Mouse (Mus musculus): ENCODE results near the gene Cd3eap. TPM values are rescaled to one million over a fixed set of nuclear protein-coding genes. Genes with fewer than 3 reads are reported as not detected.

Gene Cd3eap
- total and polyA plus RNA-seq, 2 experiments from 2014 or later = 14.0 to 21.6 TPM

DNA sequence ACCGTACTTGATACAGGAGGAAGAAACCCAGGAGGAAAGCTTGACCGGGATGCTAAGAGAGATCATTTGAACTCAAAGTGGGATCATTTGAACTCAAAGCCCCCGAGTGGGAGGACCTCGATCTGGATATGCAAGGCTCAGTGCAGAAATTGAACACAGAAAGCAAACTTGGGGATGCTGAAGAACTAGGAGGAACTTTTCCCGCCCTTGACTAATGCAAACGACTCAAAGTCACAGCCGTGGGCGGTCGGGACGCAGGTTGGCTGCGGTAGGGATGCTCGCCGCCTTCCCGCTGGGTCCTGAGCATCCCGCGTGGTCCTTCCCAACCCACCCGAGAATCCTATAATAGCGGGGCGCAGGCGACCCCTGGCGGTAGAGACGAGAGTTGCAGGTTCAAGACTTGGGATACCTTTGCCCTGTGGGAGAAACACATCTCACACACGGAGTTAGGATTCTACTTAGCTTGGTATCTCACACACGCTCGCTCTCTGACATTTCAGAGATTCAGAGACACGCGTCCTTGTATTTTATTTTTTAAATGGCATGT, 16.7 kb downstream of the Cd3eap start:
- Histone ChIP-seq H3K27ac (ENCODE audit: low read depth, low read length) (no peak overlapping the region), H3K9ac (replicated peaks; ENCODE audit: low read length, poor library complexity, severe bottlenecking) (peak overlapping the region; percentile 55; the same call in 1 of the 2 replicates), H3K4me3 (ENCODE audit: low read depth, low read length) (peak overlapping the region; percentile 49), H3K27me3 (ENCODE audit: insufficient read depth, low read length) (peaks cover 4% of the 10 kb centered on the region; the same call in 1 of the 2 replicates), H3K36me3 (ENCODE audit: insufficient read depth, low read length) (0 out of 2 replicates have a peak, but pooled peaks cover 1% of the 10 kb centered on the region), H3K4me2 (ENCODE audit: low read depth, low read length, poor library complexity, severe bottlenecking) (peak overlapping the region; percentile 98), H3K9me3 (ENCODE audit: low read length) (no peaks in the 10 kb centered on the region), H3K4me1 (ENCODE audit: insufficient read depth, low read length) (peaks cover 11% of the 10 kb centered on the region)
- DNase-seq (ENCODE audit: low spot score) = peak; percentile 85
- TF ChIP-seq CTCF (IDR thresholded peaks at IDR 0.05) = peak; percentile 98
- ATAC-seq (ENCODE audit: low FRiP score) = peak; percentile 28; the same call in 1 of the 2 replicates
- WGBS = under 1% methylated on average over 27 of the region's 27 CpGs

DNA sequence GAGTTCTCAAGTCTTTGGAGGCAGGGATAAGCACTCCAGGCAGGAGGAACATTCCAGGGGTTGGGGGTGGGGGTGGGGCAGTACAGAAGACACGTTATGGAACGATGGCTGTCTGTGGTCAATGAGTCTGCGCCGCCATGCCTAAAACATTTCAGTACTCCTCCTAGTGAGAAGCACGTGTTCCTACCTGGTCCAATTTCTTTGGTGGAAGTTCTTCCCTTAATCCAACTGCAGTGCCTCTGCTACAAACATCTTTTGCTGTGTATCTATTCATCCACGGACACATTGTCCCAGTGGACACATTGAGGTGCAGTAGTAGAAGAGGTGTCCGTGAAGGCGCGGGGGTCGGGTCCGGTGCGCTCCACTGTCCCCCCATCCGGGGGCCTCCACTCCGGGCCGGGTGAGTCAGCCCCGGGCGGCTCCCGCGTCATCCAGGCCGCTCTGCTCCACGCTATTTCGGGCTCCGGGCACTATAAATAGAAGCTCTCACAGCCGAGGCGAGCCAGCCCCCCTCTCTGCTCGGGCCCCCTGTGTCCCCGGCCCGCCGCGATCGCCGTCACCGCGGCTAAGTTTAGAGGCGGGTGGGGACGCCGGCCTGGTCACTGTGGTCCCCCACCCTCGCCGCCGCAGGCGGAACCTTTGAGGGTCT, 17.4 kb downstream of the Cd3eap start:
- Histone ChIP-seq H3K4me1 (ENCODE audit: insufficient read depth, low read length) (peaks cover 11% of the 10 kb centered on the region), H3K4me2 (ENCODE audit: low read depth, low read length, poor library complexity, severe bottlenecking) (peak overlapping the region; percentile 98), H3K27ac (ENCODE audit: low read depth, low read length) (no peak overlapping the region), H3K36me3 (ENCODE audit: insufficient read depth, low read length) (no peaks in the 10 kb centered on the region), H3K9ac (replicated peaks; ENCODE audit: low read length, poor library complexity, severe bottlenecking) (peak overlapping the region; percentile 55), H3K27me3 (ENCODE audit: insufficient read depth, low read length) (peaks cover 4% of the 10 kb centered on the region; the same call in 1 of the 2 replicates), H3K4me3 (ENCODE audit: low read depth, low read length) (peak overlapping the region; percentile 49), H3K9me3 (ENCODE audit: low read length) (no peaks in the 10 kb centered on the region)
- DNase-seq (ENCODE audit: low spot score) (no peak), ATAC-seq (ENCODE audit: low FRiP score) (peak; percentile 18; the same call in 1 of the 2 replicates)
- no peak for TF ChIP-seq CTCF (IDR thresholded peaks at IDR 0.05)
- WGBS = under 1% methylated on average over 41 of the region's 41 CpGs

DNA sequence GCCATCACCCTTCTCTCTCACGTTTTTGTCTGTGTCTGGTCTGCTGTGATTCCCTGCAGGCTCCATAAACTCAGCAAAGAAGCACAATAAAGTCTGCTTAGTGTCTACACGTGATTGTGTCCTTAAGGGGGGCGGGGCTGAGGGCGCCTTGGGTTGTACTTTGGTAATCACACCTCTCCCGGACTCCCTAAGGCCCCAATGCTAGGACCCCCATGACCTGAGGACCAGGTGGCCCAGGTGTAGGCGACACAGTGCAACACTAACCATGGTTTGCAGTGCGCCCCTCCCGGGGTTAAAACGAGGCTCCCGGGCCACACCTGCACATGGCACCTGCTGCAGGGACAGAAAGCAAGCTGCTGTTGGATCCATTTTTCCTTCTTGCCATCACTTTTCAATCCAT, 18.0 kb downstream of the Cd3eap start:
- no peak overlapping the region for H3K27ac ChIP-seq (ENCODE audit: low read depth, low read length)
- peak overlapping the region; percentile 49 for H3K4me3 ChIP-seq (ENCODE audit: low read depth, low read length)
- 22% methylated on average over 10 of the region's 10 CpGs for WGBS
- no peak for TF ChIP-seq CTCF (IDR thresholded peaks at IDR 0.05)
- peaks cover 4% of the 10 kb centered on the region; the same call in 1 of the 2 replicates for H3K27me3 ChIP-seq (ENCODE audit: insufficient read depth, low read length)
- no peaks in the 10 kb centered on the region for H3K9me3 ChIP-seq (ENCODE audit: low read length)
- H3K4me2 ChIP-seq (ENCODE audit: low read depth, low read length, poor library complexity, severe bottlenecking) = peak overlapping the region; percentile 98
- H3K36me3 ChIP-seq (ENCODE audit: insufficient read depth, low read length) = no peaks in the 10 kb centered on the region
- peaks cover 11% of the 10 kb centered on the region for H3K4me1 ChIP-seq (ENCODE audit: insufficient read depth, low read length)
- no peak for ATAC-seq (ENCODE audit: low FRiP score)
- DNase-seq (ENCODE audit: low spot score) = no peak
- no peak overlapping the region; the same call in 1 of the 2 replicates for H3K9ac ChIP-seq (replicated peaks; ENCODE audit: low read length, poor library complexity, severe bottlenecking)

DNA sequence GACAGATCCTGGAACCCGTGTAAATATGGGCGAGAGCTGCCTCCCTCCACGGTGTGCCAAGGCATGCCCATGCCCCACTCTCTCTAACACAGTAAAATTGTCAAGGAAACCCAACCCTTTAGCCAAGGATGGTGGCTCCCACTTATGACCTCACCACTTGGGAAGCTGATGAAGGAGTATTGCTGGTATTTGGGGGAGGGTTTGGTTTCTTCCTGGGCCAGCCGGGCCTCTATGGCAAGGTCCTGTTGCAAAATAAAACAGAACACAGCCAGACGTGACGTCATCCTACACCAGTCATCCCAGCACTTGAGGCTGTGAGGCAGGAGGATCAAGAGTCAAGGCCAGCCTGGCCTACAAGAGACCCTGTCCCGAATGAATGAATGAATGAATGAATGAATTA, 20.7 kb downstream of the Cd3eap start:
- 75% methylated on average over 7 of the region's 7 CpGs for WGBS
- Histone ChIP-seq H3K27ac (ENCODE audit: low read depth, low read length) (no peak overlapping the region), H3K4me2 (ENCODE audit: low read depth, low read length, poor library complexity, severe bottlenecking) (no peak overlapping the region), H3K4me1 (ENCODE audit: insufficient read depth, low read length) (peaks cover 4% of the 10 kb centered on the region; the same call in 1 of the 2 replicates), H3K4me3 (ENCODE audit: low read depth, low read length) (no peak overlapping the region), H3K36me3 (ENCODE audit: insufficient read depth, low read length) (no peaks in the 10 kb centered on the region), H3K27me3 (ENCODE audit: insufficient read depth, low read length) (peaks cover 4% of the 10 kb centered on the region; the same call in 1 of the 2 replicates), H3K9ac (replicated peaks; ENCODE audit: low read length, poor library complexity, severe bottlenecking) (no peak overlapping the region), H3K9me3 (ENCODE audit: low read length) (no peaks in the 10 kb centered on the region)
- no peak for ATAC-seq (ENCODE audit: low FRiP score)
- TF ChIP-seq CTCF (IDR thresholded peaks at IDR 0.05) = no peak
- no peak for DNase-seq (ENCODE audit: low spot score)

DNA sequence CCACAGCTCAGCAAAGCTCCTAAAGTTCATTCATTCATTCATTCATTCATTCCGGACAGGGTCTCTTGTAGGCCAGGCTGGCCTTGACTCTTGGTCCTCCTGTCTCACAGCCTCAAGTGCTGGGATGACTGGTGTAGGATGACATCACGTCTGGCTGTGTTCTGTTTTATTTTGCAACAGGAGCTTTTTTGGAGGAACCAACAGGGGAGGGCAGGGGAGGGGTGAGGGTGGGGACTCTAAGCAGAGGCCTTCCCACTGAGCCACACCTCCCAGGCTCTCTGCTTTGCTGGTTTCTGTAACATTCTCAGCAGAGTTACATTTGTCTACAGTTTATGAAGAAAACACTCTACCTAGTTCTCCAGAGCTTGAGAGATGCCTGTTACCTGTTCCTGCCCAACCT, 21.2 kb downstream of the Cd3eap start:
- WGBS = 60% methylated on average over 2 of the region's 2 CpGs
- DNase-seq (ENCODE audit: low spot score) = no peak
- H3K4me3 ChIP-seq (ENCODE audit: low read depth, low read length) = no peak overlapping the region
- no peak overlapping the region for H3K4me2 ChIP-seq (ENCODE audit: low read depth, low read length, poor library complexity, severe bottlenecking)
- peaks cover 4% of the 10 kb centered on the region; the same call in 1 of the 2 replicates for H3K27me3 ChIP-seq (ENCODE audit: insufficient read depth, low read length)
- H3K9ac ChIP-seq (replicated peaks; ENCODE audit: low read length, poor library complexity, severe bottlenecking) = no peak overlapping the region
- peaks cover 4% of the 10 kb centered on the region; the same call in 1 of the 2 replicates for H3K4me1 ChIP-seq (ENCODE audit: insufficient read depth, low read length)
- H3K36me3 ChIP-seq (ENCODE audit: insufficient read depth, low read length) = no peaks in the 10 kb centered on the region
- no peak for TF ChIP-seq CTCF (IDR thresholded peaks at IDR 0.05)
- no peaks in the 10 kb centered on the region for H3K9me3 ChIP-seq (ENCODE audit: low read length)
- H3K27ac ChIP-seq (ENCODE audit: low read depth, low read length) = no peak overlapping the region
- no peak for ATAC-seq (ENCODE audit: low FRiP score)

DNA sequence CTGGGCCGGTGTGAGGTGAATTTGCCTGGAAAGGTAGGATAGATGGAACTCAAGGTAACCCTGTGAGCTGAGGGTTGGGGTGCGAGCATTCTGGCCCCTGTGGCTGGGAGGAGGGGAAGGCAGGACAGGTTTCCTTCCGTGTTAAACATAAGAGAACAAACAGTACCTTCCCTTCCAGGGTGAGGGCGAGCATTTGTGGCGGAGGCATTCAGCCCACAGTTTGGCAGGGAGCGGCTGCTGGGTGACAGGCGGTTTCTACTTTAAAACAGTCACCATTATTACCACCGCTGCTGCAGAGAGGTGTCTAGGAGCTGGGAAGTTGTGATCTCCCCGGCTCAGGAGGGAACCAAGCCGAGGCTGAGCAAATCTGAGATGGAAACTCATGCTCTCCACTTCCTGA, 22.2 kb downstream of the Cd3eap start:
- no peak for TF ChIP-seq CTCF (IDR thresholded peaks at IDR 0.05)
- no peak for ATAC-seq (ENCODE audit: low FRiP score)
- no peak overlapping the region for H3K27ac ChIP-seq (ENCODE audit: low read depth, low read length)

More for the DNA sequence above, 22.2 kb downstream of the Cd3eap start:
- H3K36me3 ChIP-seq (ENCODE audit: insufficient read depth, low read length) = no peaks in the 10 kb centered on the region
- WGBS = 76% methylated on average over 10 of the region's 10 CpGs
- peaks cover 3% of the 10 kb centered on the region; the same call in 1 of the 2 replicates for H3K27me3 ChIP-seq (ENCODE audit: insufficient read depth, low read length)
- H3K9me3 ChIP-seq (ENCODE audit: low read length) = no peaks in the 10 kb centered on the region
- no peak overlapping the region for H3K9ac ChIP-seq (replicated peaks; ENCODE audit: low read length, poor library complexity, severe bottlenecking)
- no peak overlapping the region for H3K4me3 ChIP-seq (ENCODE audit: low read depth, low read length)
- H3K4me2 ChIP-seq (ENCODE audit: low read depth, low read length, poor library complexity, severe bottlenecking) = no peak overlapping the region
- DNase-seq (ENCODE audit: low spot score) = no peak
- H3K4me1 ChIP-seq (ENCODE audit: insufficient read depth, low read length) = peaks cover under 1% of the 10 kb centered on the region; the same call in 1 of the 2 replicates

Measured in midbrain, postnatal 0 days (tissue).